Mouse (Mus musculus) ES-E14 (cell line): ENCODE results near the gene Upk3a.

Source experiments
- MAFK ChIP-seq: IDR thresholded peaks from 2 replicates; pipeline ENCODE4 v1.6.1; 2014; ENCODE audit warnings: mild to moderate bottlenecking, low read depth, low read length, inconsistent platforms; ENCODE audit not compliant: insufficient read depth
- ZC3H11A ChIP-seq: IDR thresholded peaks from 2 replicates; pipeline ENCODE4 v1.6.1; 2012; ENCODE audit warnings: low read depth, mild to moderate bottlenecking, inconsistent platforms, low read length, borderline replicate concordance

DNA sequence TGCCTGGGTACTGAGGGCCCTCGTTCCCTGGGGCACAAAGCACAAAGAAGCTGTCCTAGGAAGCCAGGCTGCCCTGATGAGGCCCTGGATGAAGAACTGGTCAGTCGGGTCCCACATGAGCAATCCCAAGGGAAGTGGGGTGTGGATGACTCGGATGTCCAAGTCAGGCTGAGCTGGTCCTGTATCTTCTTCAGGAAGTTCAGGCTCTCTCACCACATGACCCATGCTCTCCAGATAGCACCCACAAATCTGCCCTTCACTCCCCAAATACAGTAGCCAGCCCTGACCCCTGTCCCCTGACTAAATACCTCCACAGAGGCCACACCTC is 43.4 kb upstream of the Upk3a start:
- no peak for TF ChIP-seq ZC3H11A
- TF ChIP-seq MAFK: no peak
